Mouse (Mus musculus): ENCODE data around the gene Fmo4.

The Fmo4 gene

DNA sequence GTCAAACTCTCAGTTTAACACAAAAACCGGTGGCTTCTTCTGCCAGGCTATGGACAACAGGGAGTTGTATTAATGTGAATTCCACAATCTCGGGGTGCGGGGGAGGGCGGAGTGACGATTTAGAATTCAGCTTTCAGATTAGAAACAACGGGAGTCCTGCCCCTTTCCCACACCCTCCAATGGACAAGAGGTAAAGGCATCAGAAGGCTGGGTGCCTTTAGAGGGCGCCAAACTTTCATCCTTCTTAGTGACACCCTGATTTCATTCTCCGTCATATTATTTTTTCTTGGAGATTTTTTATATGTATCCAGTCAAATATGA, at the start of gene Fmo4:
TSS of gene Fmo4 (minus strand) at position 137 of the 321 bp plus-strand sequence.
- DNase-seq, result peak; percentile 84 to 87

DNA sequence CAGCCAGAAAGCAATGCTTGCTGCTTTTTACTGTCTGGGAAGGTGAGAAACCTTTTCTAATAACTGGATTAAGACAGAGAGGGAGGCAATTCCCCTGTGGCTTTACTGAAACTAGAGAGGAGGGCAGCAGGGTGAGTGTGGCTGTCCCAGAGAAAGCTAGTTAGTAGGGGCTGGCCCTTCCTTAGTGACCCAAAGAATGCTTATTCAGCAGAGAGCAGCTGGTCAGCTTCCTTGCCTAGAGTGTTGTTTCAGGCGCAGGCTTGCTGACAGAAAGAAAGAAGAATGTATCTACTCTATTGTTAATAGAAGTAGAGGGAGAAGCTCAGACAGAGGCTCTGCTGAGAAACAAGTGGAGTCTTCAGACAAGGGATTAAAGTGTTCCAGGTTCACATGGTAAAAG, 48.6 kb upstream of the Fmo4 start:
- DNase-seq, result peak in 1 of 2 experiments; percentile 42

DNA sequence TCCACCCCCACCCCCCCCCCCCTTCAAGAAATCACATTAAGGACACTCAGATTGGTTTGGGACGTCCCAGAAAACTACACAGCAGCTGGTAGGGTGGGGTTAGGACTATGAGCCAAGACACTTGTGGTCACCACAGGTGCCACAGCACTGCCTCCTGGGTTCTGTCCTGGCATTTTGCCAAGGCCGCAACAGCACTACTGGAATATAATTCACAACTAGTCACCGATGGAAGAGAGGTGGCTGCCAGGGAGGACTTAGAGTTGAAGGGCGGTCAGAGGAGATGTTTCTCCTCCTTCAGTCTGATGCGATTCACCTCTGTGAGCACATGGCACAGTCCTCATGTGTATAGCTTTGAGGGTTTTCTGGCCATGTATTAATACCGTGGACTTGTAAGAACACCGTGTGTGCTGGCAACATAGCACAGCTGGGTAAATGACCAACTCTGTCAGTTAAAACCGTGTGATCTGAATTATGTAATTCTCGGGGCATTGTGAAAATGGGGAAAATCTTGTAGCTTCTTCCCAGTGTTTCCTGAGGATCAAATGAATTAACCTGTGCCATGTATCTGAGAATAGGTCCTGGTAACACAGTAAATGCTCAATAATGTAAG, 46.3 kb upstream of the Fmo4 start:
- DNase-seq, result peak; percentile 70 to 77

DNA sequence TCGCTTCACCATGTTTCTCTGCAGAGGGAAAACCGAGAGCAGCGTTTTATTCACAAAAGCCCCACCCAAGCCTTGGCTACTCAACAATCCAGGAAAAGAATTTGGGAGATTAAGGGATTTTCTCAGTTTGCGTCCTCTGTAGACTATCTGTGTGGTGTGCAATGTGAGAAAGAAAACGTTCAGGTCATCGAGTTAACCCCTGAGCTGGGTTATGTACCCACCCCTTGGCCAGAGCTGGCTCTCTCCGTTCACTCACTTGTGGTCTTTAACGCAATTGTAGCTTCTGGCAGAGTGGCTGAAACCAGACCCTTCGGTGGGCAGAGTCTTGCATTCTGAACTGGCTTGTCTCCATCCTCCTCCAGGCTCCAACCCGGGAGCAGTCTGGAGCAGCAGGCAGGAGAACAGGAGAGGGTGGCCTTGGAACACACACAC, 45.8 kb upstream of the Fmo4 start:
- DNase-seq, result peak; percentile 51 to 56

DNA sequence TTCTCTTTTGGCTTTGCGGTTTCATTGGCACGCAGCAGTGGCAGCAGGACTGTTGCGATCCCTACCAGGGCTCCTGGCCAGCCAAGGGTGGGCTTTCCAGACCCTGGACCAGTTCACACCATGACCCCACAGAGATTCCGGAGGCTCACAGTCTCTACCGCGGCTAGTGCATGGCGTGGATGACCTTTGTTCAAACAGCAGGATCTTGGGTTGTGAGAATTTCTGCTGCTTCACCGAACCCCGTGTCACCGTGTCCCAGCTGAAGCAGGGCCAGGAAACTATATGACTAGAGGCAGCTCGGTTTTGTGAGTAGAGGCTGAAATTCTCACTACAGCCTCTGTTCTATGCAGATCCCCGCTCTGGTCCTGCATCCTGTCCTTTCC, 45.0 kb upstream of the Fmo4 start:
- peak; percentile 62 to 63 for DNase-seq

DNA sequence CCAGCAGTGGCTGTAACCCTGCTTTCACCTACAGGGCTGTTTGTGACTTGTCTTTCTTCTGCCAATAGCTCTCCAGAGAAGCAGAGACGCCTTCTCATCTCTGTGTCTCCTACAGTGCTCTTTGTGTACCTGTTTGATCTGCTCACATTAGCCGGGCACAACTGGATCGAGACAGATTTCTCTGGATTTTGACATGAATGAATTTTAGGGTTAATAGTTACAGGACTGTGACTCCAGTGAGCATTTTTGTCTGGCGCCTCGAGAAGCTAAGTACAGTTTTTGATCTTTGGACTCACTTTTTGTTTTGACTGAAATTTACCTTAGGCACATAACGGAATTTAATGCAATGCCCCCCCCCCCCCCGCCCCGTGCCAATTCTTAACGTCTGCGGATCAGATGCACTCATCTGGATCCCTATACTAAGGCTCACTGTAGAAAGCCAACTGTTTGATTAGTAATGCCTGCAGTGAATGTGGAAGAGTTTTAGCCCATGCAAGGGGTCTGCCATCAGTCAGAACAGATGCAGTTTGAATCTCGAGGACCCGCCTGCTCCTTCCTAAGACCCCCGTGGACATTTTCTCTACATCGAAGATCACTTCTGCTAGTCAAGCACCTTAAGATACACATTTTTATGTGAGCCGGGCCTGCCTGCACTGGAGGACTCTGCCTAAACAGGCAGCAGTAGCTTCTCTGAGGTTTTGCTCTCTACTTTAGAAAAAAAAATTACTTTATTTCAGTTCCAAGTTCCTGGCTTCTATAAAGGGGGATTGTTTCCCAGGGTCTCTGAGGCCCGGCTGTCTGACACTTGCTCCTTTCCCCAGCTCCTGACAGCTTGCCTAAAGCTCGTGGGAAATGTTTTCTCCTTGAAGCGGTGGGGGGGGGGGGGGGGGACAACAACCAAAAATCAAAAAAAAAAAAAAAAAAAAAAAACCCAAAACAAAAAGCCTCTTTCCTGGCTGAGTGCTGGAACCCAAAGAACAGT, 44.3 kb upstream of the Fmo4 start:
- peak; percentile 73 to 87 for DNase-seq

DNA sequence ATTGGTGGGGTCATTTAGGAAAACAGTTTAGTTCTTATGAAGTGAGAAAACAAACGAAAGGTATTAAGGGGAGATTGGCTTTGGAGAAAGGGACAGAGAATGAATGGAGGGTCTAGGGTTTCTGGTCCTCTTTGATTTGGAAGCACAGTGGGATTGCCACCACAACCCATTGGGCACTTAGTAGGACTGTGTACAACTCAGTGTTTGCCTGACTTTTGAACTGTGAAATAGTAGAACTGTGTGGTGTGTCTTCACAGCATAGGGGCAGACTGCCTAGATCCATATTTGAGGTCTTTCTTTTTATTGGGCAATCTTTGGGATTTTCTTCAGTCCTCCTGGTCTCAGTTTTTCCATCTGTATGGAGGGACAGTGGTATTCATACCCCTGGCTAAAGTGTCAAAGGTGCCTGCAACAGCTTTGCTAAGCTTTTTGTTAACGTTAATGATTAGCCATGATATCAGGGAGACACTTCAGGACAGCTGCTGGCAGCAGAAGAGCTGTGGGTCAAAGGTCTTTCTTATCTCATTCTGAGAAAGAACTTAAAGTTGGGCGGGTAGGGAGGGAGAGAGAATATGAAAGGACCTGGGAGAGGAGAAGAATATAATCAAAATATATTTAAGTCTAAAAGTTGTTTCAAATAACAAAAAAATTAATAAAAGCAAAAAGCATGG, 40.2 kb upstream of the Fmo4 start:
- peak; percentile 42 to 76 for DNase-seq

DNA sequence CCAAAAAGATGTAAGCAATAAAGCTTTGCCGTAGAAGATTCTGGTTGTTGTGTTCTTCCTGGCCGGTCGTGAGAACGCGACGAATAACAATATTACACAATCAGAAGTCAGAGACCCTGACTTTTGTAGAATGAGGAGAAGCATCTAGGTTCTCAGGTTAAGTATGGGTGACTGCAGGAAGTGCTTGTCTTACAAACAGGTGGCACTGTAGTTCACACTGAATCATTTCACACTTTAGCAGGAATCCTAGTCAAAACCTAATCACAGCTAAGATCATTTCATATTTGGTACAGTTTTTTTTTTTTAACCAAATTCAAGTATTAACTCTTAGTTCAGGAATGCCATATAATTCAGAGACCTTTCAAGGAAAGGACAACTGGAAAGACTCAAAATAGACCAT, 33.8 kb upstream of the Fmo4 start:
- no peak for DNase-seq

DNA sequence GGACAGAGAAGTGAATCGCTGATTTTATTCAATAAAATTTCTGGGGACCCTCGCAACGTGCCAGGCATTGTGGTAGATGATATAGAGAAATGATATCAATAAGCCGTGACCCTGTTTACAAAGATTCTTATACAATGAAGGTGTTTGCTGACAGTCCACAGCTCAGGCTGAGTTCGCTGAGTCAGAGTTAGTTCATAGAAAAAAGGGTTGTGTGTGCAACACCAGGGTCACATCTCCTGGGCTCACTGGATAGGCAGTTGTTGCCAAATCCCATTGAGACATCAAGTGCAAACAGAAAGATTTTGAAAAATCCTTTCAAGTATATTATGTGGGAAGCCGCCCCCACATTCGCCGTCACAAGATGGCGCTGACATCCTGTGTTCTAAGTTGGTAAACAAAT, 26.4 kb upstream of the Fmo4 start:
- DNase-seq, result no peak

DNA sequence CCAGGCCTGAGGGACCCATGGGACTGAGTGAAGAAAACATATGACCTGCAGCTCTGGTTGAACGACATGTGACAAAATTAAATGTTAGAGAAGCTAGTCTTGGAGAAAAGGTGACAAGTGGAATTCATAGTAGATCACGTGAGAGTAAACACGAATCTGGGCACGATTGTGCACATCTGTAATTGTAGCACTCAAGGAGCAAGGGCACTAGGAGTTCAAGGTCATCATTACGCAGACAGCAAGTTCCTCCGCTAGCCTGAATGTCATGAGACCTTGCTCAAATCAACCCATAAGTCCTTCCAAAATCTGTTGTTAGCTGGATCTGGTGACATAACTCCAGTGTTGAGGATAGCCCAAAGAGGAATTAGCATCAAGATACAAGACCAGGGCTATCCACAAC, 25.2 kb upstream of the Fmo4 start:
- no peak for DNase-seq

DNA sequence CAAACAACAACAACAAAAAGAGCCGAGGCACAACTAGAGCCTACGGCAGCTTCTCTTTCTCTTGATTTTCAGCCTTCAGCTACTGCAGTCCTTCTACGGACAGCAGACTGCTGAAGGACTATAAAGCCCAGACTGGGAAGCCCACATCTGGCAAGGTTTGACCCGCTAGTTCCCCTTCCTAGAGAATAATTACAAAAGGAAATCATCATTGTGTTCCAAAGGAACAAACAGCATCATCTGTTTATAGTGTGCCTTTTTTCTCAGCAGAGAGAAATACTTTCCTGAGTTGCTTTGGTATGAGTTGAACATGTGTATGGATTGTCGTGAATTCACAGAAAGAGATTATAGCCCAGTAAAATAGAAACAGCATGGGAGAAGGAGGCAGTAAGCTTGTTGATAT, 20.6 kb upstream of the Fmo4 start:
- no peak for DNase-seq

DNA sequence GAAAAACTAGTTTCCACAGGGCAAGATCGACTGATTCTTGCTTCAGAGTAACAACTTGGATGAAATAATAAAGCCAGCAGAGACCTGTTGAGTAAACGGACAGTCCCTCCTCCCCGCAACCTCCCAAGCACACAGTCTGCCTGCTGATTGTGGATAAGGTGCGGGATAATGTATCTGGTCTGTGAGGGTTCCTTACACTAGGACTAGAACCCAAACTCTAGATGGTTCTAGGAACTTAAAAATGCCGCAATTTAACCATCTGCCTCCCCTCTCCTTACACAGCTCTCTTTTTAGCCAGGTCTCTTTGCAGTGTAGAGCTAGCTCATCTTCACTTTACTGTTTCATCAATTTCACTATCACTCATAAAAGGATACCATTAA, 18.8 kb upstream of the Fmo4 start:
- no peak for DNase-seq

DNA sequence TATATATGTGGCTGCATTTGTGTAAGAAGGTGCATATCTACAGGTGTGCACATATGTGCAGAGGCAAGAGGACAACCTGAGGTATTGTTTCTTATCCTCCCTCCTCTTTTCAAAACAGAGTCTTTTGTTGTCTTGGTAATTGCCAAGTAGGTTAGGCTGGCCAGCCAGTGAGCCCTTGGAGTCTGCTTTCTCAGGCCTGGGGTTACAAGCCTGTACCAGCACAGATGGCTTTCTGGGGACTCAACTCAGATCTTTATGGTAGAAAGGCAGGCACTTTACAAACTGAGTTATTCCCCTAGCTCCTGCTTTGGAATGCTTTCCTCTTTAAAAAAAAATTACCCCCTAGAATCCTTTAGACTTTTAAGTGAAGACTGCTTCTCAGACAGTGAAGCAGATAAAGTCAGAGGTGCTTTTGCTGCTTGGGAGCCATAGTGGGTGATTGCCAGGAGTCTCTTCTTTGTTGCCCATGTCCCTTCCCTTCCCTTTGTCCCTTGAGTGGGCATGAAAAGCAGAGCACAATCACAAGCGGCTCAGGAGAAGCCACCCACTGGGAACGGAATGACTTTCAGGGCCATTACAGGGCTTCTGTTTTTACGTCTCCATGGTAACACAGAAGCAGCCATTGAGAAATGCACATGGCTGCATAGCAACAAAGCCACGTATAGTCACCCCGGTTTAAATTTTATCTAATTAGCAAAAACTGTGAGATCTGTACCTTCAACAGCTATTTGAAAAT, 18.2 kb upstream of the Fmo4 start:
- no peak for DNase-seq

DNA sequence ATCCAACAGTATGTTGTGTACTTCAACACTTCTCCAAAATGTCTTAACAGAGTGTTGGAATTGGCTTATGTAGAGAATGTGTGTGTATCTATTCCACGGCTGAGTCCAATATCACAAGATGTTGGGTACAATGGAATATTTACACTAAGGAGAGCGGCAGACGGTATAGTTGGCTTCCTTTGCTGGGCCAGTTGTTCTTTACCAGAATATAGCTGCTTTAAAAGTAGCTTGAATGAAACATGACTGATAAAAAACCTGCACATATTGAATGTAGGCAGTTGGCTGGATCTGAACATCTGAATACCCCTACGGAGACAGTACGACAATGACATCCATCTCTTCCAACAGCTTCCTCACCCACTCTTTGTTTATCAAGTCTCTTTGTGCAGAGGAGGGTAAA, 5.5 kb upstream of the Fmo4 start:
- no peak for DNase-seq

DNA sequence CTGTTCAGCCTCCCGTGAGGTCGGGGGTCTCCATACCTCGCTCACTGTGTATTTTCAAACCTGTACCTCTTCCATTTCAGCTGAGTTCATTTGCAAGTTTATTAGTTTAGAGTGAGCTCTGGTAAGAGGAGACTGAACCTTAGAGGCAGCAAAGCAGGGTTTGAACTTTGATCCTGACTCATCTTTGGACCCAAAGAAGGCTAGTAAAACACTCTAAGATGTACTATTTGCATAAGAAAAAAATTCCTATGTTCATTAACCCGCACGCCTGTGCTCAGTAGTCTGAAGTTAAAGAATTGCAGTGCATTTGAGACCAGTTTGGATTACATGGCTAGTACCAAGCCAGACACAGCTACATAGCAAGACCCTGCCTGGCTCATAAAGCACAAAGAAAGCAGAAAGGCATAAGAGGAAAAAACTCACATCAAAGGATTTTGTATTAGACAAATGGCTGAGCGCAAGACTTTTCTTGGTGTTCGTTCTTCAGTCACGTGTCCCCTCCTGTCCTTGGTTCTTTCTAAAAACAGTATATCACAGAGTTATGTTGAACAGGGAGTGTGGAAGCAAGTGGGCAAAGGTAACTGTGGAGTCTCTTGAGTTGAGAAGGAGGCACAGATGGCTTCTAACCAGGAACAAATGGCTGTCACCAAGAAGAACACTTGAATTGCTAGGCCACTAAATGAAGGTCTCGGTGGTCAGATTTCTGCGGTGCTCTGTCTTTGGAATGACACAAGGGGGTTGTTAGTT, 1.8 kb upstream of the Fmo4 start:
- DNase-seq, result peak; percentile 39 to 86

DNA sequence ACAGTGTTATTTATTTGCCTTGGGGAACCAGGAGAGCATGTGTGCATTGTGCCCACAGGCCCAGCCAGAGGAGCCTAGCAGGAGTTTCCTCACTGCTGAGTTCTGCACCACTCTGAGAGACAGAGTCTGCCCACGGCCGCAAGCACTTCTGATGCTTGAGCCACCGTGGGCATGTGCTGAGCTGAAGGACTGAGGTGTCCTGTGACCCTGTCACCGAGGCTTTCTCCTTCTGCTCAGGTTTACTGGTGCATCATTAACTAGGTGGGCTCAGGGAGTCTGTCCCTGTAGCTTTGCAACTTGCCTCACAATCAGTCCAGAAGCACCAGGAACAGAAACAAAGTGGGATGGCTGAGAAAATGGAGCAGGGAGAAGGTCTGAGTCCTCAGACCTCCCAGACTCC, 1.2 kb upstream of the Fmo4 start:
- peak; percentile 27 to 35 for DNase-seq

DNA sequence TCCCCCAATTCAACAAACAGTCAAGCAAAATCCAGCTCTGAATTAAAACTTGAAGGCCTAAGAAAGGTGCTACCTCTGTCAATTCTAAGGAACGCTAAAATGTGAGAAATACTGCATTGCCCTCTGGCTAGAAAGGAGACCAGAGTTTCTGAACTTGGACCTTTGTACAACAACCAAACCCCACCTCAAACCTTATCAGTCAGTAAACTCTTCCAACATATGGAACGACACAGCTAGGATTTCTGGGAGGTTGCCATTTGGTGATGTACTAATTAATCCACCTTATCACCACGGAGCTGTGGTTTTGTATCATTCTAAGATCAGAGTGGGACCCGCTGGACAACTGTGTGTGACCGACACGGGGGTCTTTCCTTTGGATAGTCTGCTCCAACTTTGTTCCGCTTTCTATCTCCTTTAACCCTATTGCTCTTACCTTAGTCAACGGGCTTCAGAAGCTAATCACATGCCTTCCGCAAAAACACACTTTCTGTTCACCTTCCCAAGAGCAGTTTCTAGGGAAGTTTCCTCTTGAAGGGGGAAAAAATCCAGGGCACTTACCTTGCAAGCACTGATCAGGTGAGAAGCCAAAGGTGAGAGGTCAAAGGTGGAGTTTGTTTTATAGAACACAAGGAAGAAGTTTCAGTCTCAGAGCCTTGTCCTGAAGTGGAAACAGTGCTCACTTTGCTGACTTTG, 483 bp downstream of the Fmo4 start:
- DNase-seq, result no peak

DNA sequence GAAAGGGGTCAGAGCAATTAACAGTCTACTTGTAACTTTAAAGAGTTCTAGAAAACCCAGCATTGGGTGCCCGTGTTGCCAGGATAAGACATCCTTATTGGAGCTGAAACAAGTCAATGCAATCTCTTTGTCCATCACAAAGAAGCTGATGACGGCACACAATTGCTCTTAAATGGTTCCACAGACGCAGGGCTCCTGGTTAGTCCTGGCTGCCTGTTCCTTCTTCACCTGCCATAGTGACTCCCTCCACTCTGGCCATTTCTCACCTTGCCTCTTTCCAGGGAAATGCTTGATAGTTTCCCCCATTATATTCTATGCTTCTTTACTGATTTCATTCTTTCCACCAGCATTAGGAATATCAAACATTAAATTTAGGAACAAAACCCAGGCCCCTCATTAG, 5.2 kb downstream of the Fmo4 start:
- no peak for DNase-seq

DNA sequence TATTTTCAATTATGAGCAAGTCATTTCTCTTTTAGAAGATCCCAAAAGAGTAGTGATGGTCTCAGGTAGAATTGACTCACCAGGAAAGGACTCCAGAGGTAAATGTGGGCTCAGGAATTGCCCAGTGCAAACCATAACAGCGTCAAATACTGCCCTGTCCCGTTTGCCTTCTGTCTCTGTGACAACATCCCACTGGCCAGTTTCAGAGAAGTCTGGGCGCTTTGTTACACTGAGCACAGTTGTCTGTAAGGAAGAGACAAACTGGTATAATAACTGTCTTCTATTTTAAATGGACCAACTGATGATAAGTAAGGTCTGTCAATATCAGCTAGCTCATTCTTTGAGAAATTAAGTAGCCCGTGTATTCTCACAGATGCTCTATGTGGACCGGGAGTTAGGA, 6.3 kb downstream of the Fmo4 start:
- DNase-seq, result no peak

DNA sequence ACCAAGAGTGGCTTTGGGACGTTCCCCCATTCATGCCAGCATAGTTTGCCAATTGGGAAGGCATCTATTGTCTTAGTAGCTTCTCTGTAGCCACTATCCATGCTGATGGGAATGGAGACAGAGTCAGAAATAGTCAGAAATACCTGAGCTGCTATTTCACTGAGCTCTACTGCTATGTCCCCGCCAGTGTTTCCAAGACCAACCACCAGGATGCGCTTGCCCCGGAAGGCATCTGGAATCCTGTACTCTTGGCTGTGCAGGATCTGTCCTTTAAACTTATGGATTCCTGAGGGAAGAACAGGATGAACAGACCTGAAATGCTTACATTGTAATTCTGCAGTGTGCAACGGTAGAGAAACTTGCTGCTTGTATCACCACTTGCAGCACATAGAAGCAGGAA, 8.8 kb downstream of the Fmo4 start:
- peak in 1 of 2 experiments; percentile 39 for DNase-seq

DNA sequence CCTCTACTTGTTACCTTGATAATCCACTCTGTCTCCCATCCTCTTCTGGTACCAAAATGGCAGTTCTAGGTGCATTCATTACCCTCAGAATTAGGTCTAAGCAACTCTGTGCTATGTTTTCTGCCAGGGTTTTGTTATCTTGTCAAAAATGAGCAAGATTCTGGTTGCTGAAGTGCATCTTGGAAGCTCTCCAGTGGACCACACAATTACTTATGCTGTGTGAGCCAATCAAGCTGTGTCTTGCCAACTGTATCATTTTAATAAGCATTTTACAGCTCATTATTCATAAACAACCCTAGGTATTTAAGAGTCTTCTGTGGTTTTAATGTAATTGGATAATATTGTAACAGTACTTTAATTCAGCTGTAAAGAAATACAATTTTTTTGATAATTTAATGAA, 17.3 kb downstream of the Fmo4 start:
- DNase-seq, result no peak
